Mouse (Mus musculus) urinary bladder, postnatal 36 days (tissue): ENCODE measurements around the gene Gpr152.
"Not testable (repeated sequence)": the region's sequence is repeated elsewhere in the genome, so short reads cannot be mapped to it uniquely, and the experiment has no call there.

ENCODE experiments used
- DNase-seq, 2 experiments: peaks; one replicate each; pipeline ENCODE4 v3.0.0; 2022; ENCODE audit warnings: low spot score in 2 of 2, mixed read lengths in 1 of 2

The Gpr152 gene

GRCm38 (mm10) chr19:4112063-4112960 lies 27.3 kb upstream of the Gpr152 start:
- no peak for DNase-seq

- peak; percentile 71 to 88 for DNase-seq
Measured at GRCm38 (mm10) chr19:4113186-4113805, 26.3 kb upstream of the Gpr152 start.

- no peak for DNase-seq
Measured at GRCm38 (mm10) chr19:4113806-4114230, 25.8 kb upstream of the Gpr152 start.

- DNase-seq, result no peak
Measured at GRCm38 (mm10) chr19:4114551-4114950, 25.0 kb upstream of the Gpr152 start.

GRCm38 (mm10) chr19:4115144-4115543 lies 24.4 kb upstream of the Gpr152 start:
- DNase-seq, result no peak

- no peak for DNase-seq
Measured at GRCm38 (mm10) chr19:4115816-4116215, 23.8 kb upstream of the Gpr152 start.

- DNase-seq, result no peak
Measured at GRCm38 (mm10) chr19:4117006-4117405, 22.6 kb upstream of the Gpr152 start.

GRCm38 (mm10) chr19:4118350-4118749 lies 21.2 kb upstream of the Gpr152 start:
- DNase-seq, result no peak

- no peak for DNase-seq
Measured at GRCm38 (mm10) chr19:4119716-4120487, 19.7 kb upstream of the Gpr152 start.

GRCm38 (mm10) chr19:4120496-4120895 lies 19.1 kb upstream of the Gpr152 start:
- no peak for DNase-seq

- peak; percentile 98 to 99 for DNase-seq
Measured at GRCm38 (mm10) chr19:4121097-4121805, 18.3 kb upstream of the Gpr152 start.

GRCm38 (mm10) chr19:4121896-4122295 lies 17.7 kb upstream of the Gpr152 start:
- DNase-seq, result not testable (repeated sequence)

- no peak for DNase-seq
Measured at GRCm38 (mm10) chr19:4122411-4123370, 16.9 kb upstream of the Gpr152 start.

GRCm38 (mm10) chr19:4124432-4124831 lies 15.2 kb upstream of the Gpr152 start:
- DNase-seq, result no peak

- not testable (repeated sequence) for DNase-seq
Measured at GRCm38 (mm10) chr19:4125268-4125667, 14.3 kb upstream of the Gpr152 start.

- DNase-seq, result peak; percentile 96 to 99
Measured at GRCm38 (mm10) chr19:4125741-4126696, 13.6 kb upstream of the Gpr152 start, which contains the start of gene Aip. Gene Aip (minus strand): TSS chr19:4125858.

GRCm38 (mm10) chr19:4126759-4127495 lies 12.7 kb upstream of the Gpr152 start:
- peak; percentile 62 to 65 for DNase-seq

- DNase-seq, result no peak
Measured at GRCm38 (mm10) chr19:4129462-4129861, 10.1 kb upstream of the Gpr152 start.
